Mouse (Mus musculus) bone marrow macrophage, adult 2 months (primary cell): ENCODE data around the gene Car11.

Source experiments
- CTCF ChIP-seq: IDR thresholded peaks from 2 replicates; pipeline ENCODE4 v1.5.1; 2012; ENCODE audit warnings: low read depth, mild to moderate bottlenecking, low read length, moderate library complexity
- POLR2A ChIP-seq: IDR thresholded peaks from 2 replicates; pipeline ENCODE4 v1.6.1; 2012; ENCODE audit warnings: mild to moderate bottlenecking, low read depth, low read length, borderline replicate concordance

DNA sequence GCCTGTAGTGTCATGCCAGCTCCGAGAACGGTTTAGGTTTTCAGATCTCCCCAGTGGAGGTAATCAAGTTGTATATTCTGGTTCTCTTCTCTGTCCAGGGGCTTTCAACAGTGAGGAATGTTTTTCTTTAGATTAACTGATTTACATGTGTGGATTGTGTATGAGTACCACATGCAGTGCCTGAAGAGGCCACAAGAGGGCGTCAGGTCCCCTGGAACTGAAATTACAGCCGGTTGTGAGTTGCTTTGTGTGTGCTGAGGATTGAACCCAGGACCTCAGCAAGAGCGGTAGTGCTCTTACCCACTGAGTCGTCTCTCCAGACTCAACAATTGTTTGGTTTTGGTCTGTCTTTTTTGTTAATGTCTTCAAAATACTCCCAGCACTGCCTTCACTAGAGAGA lies 46.9 kb downstream of the Car11 start:
- peak; percentile 55 for TF ChIP-seq CTCF
- no peak for TF ChIP-seq POLR2A
